Mouse (Mus musculus) retina, embryonic 14.5 days (tissue): Measurements from ENCODE around the gene Hist1h2bf.

Experiments used
- DNase-seq: peaks from one replicate; pipeline ENCODE4 v3.0.0-alpha.2; 2015; ENCODE audit warnings: low spot score

The Hist1h2bf gene

GRCm38 (mm10) chr13:23525901-23526300 is 48.1 kb downstream of the Hist1h2bf start:
- peak; percentile 69 for DNase-seq

GRCm38 (mm10) chr13:23524654-23525053 is 49.3 kb downstream of the Hist1h2bf start:
- DNase-seq, result peak; percentile 94

- no peak for DNase-seq
These were observed 50.0 kb downstream of the Hist1h2bf start for GRCm38 (mm10) chr13:23523976-23524375.
